Comparison of ENCODE assay signal across 30 mouse cellular contexts in the genomic region with DNA sequence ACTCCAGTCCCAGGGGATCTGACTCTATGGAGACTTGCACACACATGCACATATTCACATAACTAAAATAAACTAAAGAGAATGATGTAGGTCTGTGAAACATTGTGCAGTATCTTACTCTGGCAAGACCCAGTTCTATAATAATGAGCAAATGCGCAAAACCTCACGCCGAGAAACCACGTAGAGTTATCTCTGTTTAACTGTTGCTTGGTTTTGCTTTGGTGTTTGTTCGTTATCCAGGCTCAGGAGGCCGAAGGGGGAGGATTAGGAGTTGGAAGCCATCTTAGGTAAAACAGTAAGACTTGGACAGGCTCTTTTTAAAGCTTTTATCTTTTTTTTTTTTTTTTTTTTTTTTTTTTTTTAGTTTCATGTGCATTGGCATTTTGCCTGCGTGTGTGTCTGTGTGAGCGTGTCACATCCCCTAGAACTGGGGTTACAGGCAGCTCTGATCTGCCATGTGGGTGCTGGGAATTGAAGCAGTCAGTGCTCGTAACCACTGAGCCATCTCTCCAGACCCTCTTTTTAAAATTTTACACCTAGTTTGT. TPM values are rescaled to one million over a fixed set of nuclear protein-coding genes. Genes with fewer than 3 reads are reported as not detected.
DNase-seq lines count a peak whose midpoint lies in the region; TF ChIP-seq lines count a peak whose summit lies in the region.
"Had no signal": no experiment of that assay in that cellular context is flagged by ENCODE, and none has a peak within 500 bp of the region (broad histone marks: within the 10 kb centered on the region; RNA-seq: fewer than 3 reads in every experiment).

No protein-coding gene starts in this region.

- H3K79me2 ChIP-seq in CH12.LX (replicated peaks; ENCODE audit: control insufficient read depth, extremely low read depth, insufficient read depth, poor library complexity, severe bottlenecking) = peaks cover 27% of the 10 kb centered on the region

- H3K9me3 ChIP-seq in CH12.LX (replicated peaks; ENCODE audit: low read length) = no peaks in the 10 kb centered on the region
- H3K9me3 ChIP-seq: embryonic facial prominence, embryonic 10.5 days; embryonic facial prominence, embryonic 13.5 days; forebrain, embryonic 12.5 days; forebrain, embryonic 15.5 days; heart, embryonic 12.5 days; heart, embryonic 15.5 days had no signal

- H3K4me1 ChIP-seq in CH12.LX (ENCODE audit: control insufficient read depth in 1 of 2, insufficient read depth in 2 of 2) = peaks cover 14 to 35% of the 10 kb centered on the region in 2 experiments

- dilution Hi-C loops in CH12.LX (cut with MboI; ENCODE audit: extremely low pct_ligation_motif_present, extremely low pct_unique_long_range_greater_than_20kb, low sequenced_read_pairs) = no loop called here

- H3K9ac ChIP-seq in CH12.LX (ENCODE audit: insufficient read depth, low read depth) = no peak overlapping the region
- H3K9ac ChIP-seq: embryonic facial prominence, embryonic 13.5 days; forebrain, embryonic 12.5 days; forebrain, embryonic 15.5 days; heart, embryonic 12.5 days; heart, embryonic 15.5 days; hindbrain, embryonic 14.5 days had no signal

- H3K4me3 ChIP-seq in CH12.LX (replicated peaks in 1 of 3; ENCODE audit: low read depth in 2 of 3, low read length in 2 of 3, poor library complexity in 1 of 3) = no peak overlapping the region
- H3K4me3 ChIP-seq: embryonic facial prominence, embryonic 10.5 days; embryonic facial prominence, embryonic 13.5 days; erythroblast, embryonic 14.5 days; forebrain, embryonic 12.5 days; forebrain, embryonic 15.5 days; heart, embryonic 12.5 days; heart, embryonic 15.5 days had no signal

- no peak for TF ChIP-seq RAD21 in CH12.LX (IDR thresholded peaks at IDR 0.05; ENCODE audit: low read depth, low read length)

- H3K27me3 ChIP-seq in CH12.LX (replicated peaks) = no peaks in the 10 kb centered on the region
- H3K27me3 ChIP-seq: embryonic facial prominence, embryonic 13.5 days; forebrain, embryonic 12.5 days; forebrain, embryonic 15.5 days; heart, embryonic 12.5 days; heart, embryonic 15.5 days; Patski had no signal

- no peak for TF ChIP-seq EP300 in CH12.LX (IDR thresholded peaks at IDR 0.05; ENCODE audit: low read length)

- in situ Hi-C loops in CH12.LX (cut with MboI; ENCODE audit: low pct_ligation_motif_present, low pct_unique_long_range_greater_than_20kb, low sequenced_read_pairs) = no loop called here

- TF ChIP-seq CTCF in CH12.LX (conservative IDR thresholded peaks at IDR 0.05 in 1 of 2, IDR thresholded peaks at IDR 0.05 in 1 of 2; ENCODE audit: low read depth in 2 of 2, low read length in 2 of 2) = no peak

- peak; percentile 17 for DNase-seq in cerebellum, adult 11-12 months
- DNase-seq in cerebellum, adult 8-10 months = no peak
- DNase-seq in CH12.LX (ENCODE audit: extremely low read depth) = no peak
- DNase-seq in MEL-GATA-1-ER (ENCODE audit: extremely low read depth, low read depth) = peak; percentile 41
- DNase-seq in left cerebral cortex, postnatal 4 days = no peak
- DNase-seq in lung, postnatal 25 days (ENCODE audit: low spot score) = no peak
- DNase-seq: adrenal gland, postnatal 10 days; adrenal gland, postnatal 36 days; cerebellum, adult 2 months; cerebellum, postnatal 10 days; cerebellum, postnatal 36 days; embryo, embryonic 11 days; gastrocnemius, postnatal 25 days; heart, adult 18-20 months; heart, postnatal 10 days; heart, postnatal 36 days had no signal

- intact Hi-C loops in left cerebral cortex, postnatal 4 days (cut with DNase I) = no loop called here

- H3K36me3 ChIP-seq in CH12.LX (replicated peaks in 1 of 2; ENCODE audit: control insufficient read depth in 1 of 2, insufficient read depth in 1 of 2, low read length in 1 of 2) = peaks cover 13 to 46% of the 10 kb centered on the region in 2 experiments
- H3K36me3 ChIP-seq: forebrain, embryonic 15.5 days; heart, embryonic 15.5 days had no signal

- TF ChIP-seq POLR2A in CH12.LX (IDR thresholded peaks at IDR 0.05; ENCODE audit: low read depth, low read length) = no peak

- H3K27ac ChIP-seq in CH12.LX (ENCODE audit: insufficient read depth, low read depth) = no peak overlapping the region
- H3K27ac ChIP-seq: embryonic facial prominence, embryonic 10.5 days; embryonic facial prominence, embryonic 13.5 days; forebrain, embryonic 12.5 days; forebrain, embryonic 15.5 days; heart, embryonic 15.5 days; hindbrain, embryonic 14.5 days; hindbrain, postnatal 0 days had no signal

- H3K4me2 ChIP-seq in CH12.LX (ENCODE audit: insufficient read depth, low read depth, poor library complexity, severe bottlenecking) = no peak overlapping the region
- H3K4me2 ChIP-seq: embryonic facial prominence, embryonic 13.5 days; forebrain, embryonic 12.5 days; forebrain, embryonic 15.5 days; heart, embryonic 12.5 days; heart, embryonic 15.5 days; hindbrain, embryonic 14.5 days had no signal

TF ChIP-seq in CH12.LX, 34 proteins besides CTCF, POLR2A, EP300 and RAD21:
- TF ChIP-seq ZNF384 (IDR thresholded peaks at IDR 0.05; ENCODE audit: low read depth, low read length) (peak; percentile 39; the same call in 1 of the 2 replicates), ETS1 (conservative IDR thresholded peaks at IDR 0.05; ENCODE audit: low read depth, low read length) (no peak)

RNA-seq across cellular contexts. Expression of a gene that starts 2.2 kb away (rescaled TPM):
- 59.3 and 62.8 TPM in 2 replicates for total RNA-seq in CH12.LX (2012; rRNA removed)
- 24.6 and 30.5 TPM in 2 replicates for total RNA-seq in CH12.LX (2014; rRNA removed)
- polyA plus RNA-seq in CH12.LX (2012; ENCODE audit: insufficient read length, low read depth) = 97.5 and 101 TPM in 2 replicates
- 10 to 100 TPM; 35.3 to 35.6 TPM for total RNA-seq in left cerebral cortex, postnatal 4 days (2021)

RNA-seq across cellular contexts. Expression of a gene that starts 3.0 kb away (rescaled TPM):
- total RNA-seq in CH12.LX (2012; rRNA removed) = 66.2 and 68.3 TPM in 2 replicates
- total RNA-seq in CH12.LX (2014; rRNA removed) = 36.0 and 40.9 TPM in 2 replicates
- polyA plus RNA-seq in CH12.LX (2012; ENCODE audit: insufficient read length, low read depth) = 124 and 128 TPM in 2 replicates
- 10 to 100 TPM; 91.5 to 99.9 TPM for total RNA-seq in left cerebral cortex, postnatal 4 days (2021)

RNA-seq across cellular contexts. Expression of a gene that starts 13.5 kb away (rescaled TPM):
- 0.17 TPM in 1 of 2 replicates, not detected in the other for total RNA-seq in CH12.LX (2012; rRNA removed)
- total RNA-seq in CH12.LX (2014; rRNA removed) = not detected in 2 replicates
- not detected in 2 replicates for polyA plus RNA-seq in CH12.LX (2012; ENCODE audit: insufficient read length, low read depth)
- under 1 TPM in 1 of 2 experiments, not detected in 1; 0.68 TPM for total RNA-seq in left cerebral cortex, postnatal 4 days (2021)
- total RNA-seq: adrenal gland, adult 18-20 months; adrenal gland, postnatal 10 days; adrenal gland, postnatal 36 days; gastrocnemius, adult 8-10 months; gastrocnemius, postnatal 25 days; heart, adult 18-20 months; heart, postnatal 10 days; heart, postnatal 36 days; hindbrain, postnatal 0 days had no signal
- polyA plus RNA-seq: erythroblast, embryonic 14.5 days; forebrain, embryonic 12.5 days; gonadal fat pad, adult 2 months; heart, embryonic 12.5 days; heart, embryonic 15.5 days; inflammation-experienced regulatory T-cells, adult 6 months; Patski had no signal

RNA-seq across cellular contexts. Expression of a gene that starts 19.3 kb away (rescaled TPM):
- total RNA-seq in CH12.LX (2012; rRNA removed) (60.9 and 65.5 TPM in 2 replicates), CH12.LX (2014; rRNA removed) (41.5 and 46.1 TPM in 2 replicates)
- 60.6 and 61.8 TPM in 2 replicates for polyA plus RNA-seq in CH12.LX (2012; ENCODE audit: insufficient read length, low read depth)
- 1 to 10 TPM; 1.5 to 1.6 TPM for total RNA-seq in left cerebral cortex, postnatal 4 days (2021)

RNA-seq across cellular contexts. Expression of a gene that starts 27.7 kb away (rescaled TPM):
- total RNA-seq in CH12.LX (2012; rRNA removed) (16.7 and 17.1 TPM in 2 replicates), CH12.LX (2014; rRNA removed) (10.5 and 11.7 TPM in 2 replicates)
- 24.7 and 24.9 TPM in 2 replicates for polyA plus RNA-seq in CH12.LX (2012; ENCODE audit: insufficient read length, low read depth)
- 10 to 100 TPM; 11.9 to 13.3 TPM for total RNA-seq in left cerebral cortex, postnatal 4 days (2021)

Comparison
In these comparisons a context has a peak if more than half of its experiments do, and no peak if none do; other contexts are left out.
1. DNase-seq: peak in cerebellum, adult 11-12 months (single experiment) and MEL-GATA-1-ER (single experiment); none in cerebellum, adult 8-10 months (single experiment), CH12.LX (single experiment), left cerebral cortex, postnatal 4 days (single experiment) and lung, postnatal 25 days (single experiment).